Mouse (Mus musculus) heart, embryonic 12.5 days (tissue): Measurements from ENCODE around the gene Hdac9. TPM values are rescaled to one million over a fixed set of nuclear protein-coding genes. Genes with fewer than 3 reads are reported as not detected.

Source experiments
- ATAC-seq: fragments of 200-750 bp; cut with Nextera tagmentation; 2 replicates; pipeline ENCODE4 v1.8.0; 2017; ENCODE audit warnings: moderate TSS enrichment, moderate library complexity; ENCODE audit not compliant: insufficient number of reproducible peaks, low FRiP score
- H3K27ac ChIP-seq: fragments of 300-500 bp; sonication (generic); 2 replicates; pipeline ENCODE4 v1.5.1; 2016; ENCODE audit warnings: mild to moderate bottlenecking, moderate library complexity; ENCODE audit not compliant: poor library complexity, severe bottlenecking
- H3K27me3 ChIP-seq: fragments of 300-500 bp; sonication (generic); replicated peaks from 2 replicates; pipeline ENCODE4 v1.6.1; 2016; ENCODE audit warnings: mild to moderate bottlenecking, moderate library complexity
- H3K36me3 ChIP-seq: fragments of 300-500 bp; sonication (generic); 2 replicates; pipeline ENCODE4 v1.6.1; 2016; ENCODE audit warnings: mild to moderate bottlenecking, moderate library complexity
- H3K4me1 ChIP-seq: fragments of 300-500 bp; sonication (generic); replicated peaks from 2 replicates; pipeline ENCODE4 v1.6.1; 2016; ENCODE audit warnings: mild to moderate bottlenecking
- H3K4me2 ChIP-seq: fragments of 300-500 bp; sonication (generic); 2 replicates; pipeline ENCODE4 v1.6.1; 2016; ENCODE audit warnings: mild to moderate bottlenecking, moderate library complexity
- H3K4me3 ChIP-seq: fragments of 300-500 bp; sonication (generic); 2 replicates; pipeline ENCODE4 v1.5.1; 2016; ENCODE audit warnings: mild to moderate bottlenecking
- H3K9ac ChIP-seq: fragments of 300-500 bp; sonication (generic); 2 replicates; pipeline ENCODE4 v1.6.1; 2016; ENCODE audit warnings: mild to moderate bottlenecking, moderate library complexity
- H3K9me3 ChIP-seq: fragments of 300-500 bp; sonication (generic); replicated peaks from 2 replicates; pipeline ENCODE4 v1.6.1; 2016; ENCODE audit warnings: mild to moderate bottlenecking, moderate library complexity
- WGBS: fragments of 180-500 bp; shearing (Covaris S2); methylation state at CpG from one replicate; pipeline ENCODE4 v1.1.7; 2016; 5-methylcytosine and 5-hydroxymethylcytosine counted together
- polyA plus RNA-seq: library from polyadenylated mRNA; unstranded; fragments of >200 nt; fragmentation: Nextera tagmentation; extraction: Ambion mirVana; gene quantifications from 2 replicates; pipeline ENCODE4 v1.2.1, GENCODE M21; 2016

The Hdac9 gene
- polyA plus RNA-seq, 1 experiment from 2014 or later: 28.9 TPM

DNA sequence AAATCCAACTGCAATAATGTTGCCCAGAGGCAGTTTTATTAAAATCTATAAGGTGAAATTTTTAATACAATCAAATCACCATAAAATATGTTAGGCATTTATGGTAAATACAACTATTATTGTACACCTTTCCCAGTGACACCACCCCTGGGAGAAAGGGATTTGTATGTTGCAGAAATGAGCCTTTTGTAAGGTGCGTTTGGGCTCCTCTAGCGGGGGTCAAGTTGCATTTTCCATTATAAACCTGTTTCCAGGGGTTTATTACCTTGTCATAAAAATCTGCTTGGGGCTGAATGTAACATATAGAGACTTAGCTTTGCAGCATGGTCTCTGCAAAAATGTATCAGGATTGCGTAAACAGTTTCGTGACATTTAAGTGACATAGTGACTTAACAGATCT lies 312.4 kb downstream of the Hdac9 start:
- Histone ChIP-seq H3K27me3 (no peaks in the 10 kb centered on the region), H3K4me2 (no peak overlapping the region), H3K4me3 (no peak overlapping the region), H3K4me1 (no peaks in the 10 kb centered on the region), H3K9me3 (no peaks in the 10 kb centered on the region), H3K9ac (no peak overlapping the region), H3K27ac (no peak overlapping the region), H3K36me3 (no peaks in the 10 kb centered on the region)
- ATAC-seq: no peak
- 81% methylated on average over 4 of the region's 4 CpGs for WGBS

DNA sequence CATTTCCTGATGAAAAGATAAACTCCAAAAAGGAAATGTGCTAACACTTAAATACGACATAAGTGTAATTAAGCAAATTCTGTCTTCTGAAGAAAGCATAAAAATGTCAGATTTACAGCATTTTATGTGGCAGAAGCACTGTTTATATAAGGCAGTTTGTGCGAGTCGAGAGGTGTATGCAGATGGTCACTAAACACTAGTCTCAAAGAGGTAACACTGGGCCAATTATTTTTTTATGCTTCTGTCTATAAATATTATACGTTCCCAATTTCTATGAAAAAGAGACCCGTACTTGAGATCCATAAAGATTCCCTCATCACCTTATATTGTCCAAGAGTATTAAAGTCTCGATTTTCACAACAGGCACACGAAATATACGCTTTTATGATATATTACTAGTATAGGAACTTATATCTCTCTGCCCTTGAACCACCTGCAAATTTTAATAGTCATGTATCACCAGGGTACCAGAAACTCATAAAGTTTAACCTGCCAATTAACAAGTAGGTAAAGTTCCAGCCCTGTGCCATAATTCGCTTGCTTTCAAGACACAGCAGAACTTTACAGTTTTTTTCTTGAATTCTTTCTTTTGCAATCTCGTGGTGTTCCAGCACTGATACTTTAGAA lies 322.6 kb downstream of the Hdac9 start:
- Histone ChIP-seq H3K9me3 (no peaks in the 10 kb centered on the region), H3K4me3 (no peak overlapping the region), H3K9ac (no peak overlapping the region), H3K36me3 (no peaks in the 10 kb centered on the region), H3K27me3 (no peaks in the 10 kb centered on the region), H3K4me2 (no peak overlapping the region), H3K4me1 (no peaks in the 10 kb centered on the region), H3K27ac (no peak overlapping the region)
- 78% methylated on average over 10 of the region's 10 CpGs for WGBS
- no peak for ATAC-seq

DNA sequence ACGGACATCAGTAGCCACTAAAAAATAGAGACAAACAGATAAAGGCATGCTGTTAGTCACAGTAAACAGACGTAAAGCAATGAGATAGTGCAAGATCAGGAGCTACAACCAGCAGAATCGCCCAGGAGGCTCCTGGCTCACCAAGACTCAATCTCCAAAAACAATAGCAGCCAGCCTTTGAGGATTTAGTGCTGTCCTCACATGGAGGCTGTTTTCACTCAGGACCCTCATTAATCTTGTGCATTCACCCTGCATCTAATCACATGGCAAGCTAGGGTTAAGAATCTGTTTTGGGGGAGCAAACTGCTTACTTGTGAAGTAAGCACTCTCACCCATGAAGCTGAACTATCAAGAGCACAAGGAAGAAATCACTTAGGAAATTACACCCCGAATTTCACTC lies 329.7 kb downstream of the Hdac9 start:
- no peak for ATAC-seq
- Histone ChIP-seq H3K27ac (no peak overlapping the region), H3K27me3 (no peaks in the 10 kb centered on the region), H3K4me1 (peaks cover 5% of the 10 kb centered on the region), H3K9me3 (no peaks in the 10 kb centered on the region), H3K36me3 (no peaks in the 10 kb centered on the region), H3K4me2 (no peak overlapping the region), H3K9ac (no peak overlapping the region), H3K4me3 (no peak overlapping the region)
- 26% methylated on average over 4 of the region's 4 CpGs for WGBS

DNA sequence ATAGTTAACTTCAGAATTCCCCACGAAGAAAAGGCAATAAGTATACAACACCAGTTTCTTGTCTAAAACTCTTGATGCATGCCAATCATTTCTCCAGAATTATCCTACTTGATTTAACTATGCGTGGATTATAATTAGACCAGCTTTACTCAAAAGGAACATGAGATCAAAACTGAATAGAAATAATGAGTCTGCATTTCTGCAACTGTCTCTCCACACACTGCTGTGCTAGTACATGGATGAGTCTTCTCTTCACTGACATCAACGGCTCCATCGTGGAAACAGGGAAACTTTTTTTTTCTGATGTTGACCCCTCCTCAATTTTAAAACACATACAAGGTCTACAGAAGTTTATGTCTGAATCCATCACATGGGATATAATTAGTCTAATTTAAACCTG lies 334.4 kb downstream of the Hdac9 start:
- H3K9me3 ChIP-seq: peaks cover 4% of the 10 kb centered on the region; the same call in 1 of the 2 replicates
- H3K27ac ChIP-seq: no peak overlapping the region
- no peak overlapping the region for H3K4me3 ChIP-seq
- no peak for ATAC-seq
- H3K4me1 ChIP-seq: peaks cover 5% of the 10 kb centered on the region
- H3K4me2 ChIP-seq: no peak overlapping the region
- H3K27me3 ChIP-seq: no peaks in the 10 kb centered on the region
- 86% methylated on average over 4 of the region's 4 CpGs for WGBS
- H3K36me3 ChIP-seq: no peaks in the 10 kb centered on the region
- H3K9ac ChIP-seq: no peak overlapping the region

DNA sequence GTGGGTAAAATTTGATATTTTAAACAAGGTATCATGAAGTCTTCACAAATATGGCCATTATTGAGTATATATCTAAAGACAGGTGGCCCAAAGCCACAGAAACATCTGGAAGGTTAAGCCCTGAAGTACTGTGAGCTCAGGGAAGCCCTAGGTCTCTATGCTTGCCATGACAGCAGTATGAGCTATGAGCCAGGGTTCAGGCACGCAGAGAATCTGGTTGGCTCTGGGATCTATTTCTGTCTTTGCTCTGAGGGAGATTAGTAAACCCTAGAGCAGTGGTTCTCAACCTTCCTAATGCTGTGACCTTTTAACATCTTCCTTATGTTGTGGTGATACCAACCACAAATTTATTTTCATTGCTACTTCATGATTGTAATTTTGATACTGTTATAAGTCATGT lies 337.7 kb downstream of the Hdac9 start:
- peaks cover 4% of the 10 kb centered on the region; the same call in 1 of the 2 replicates for H3K9me3 ChIP-seq
- 55% methylated on average over 1 of the region's 1 CpGs for WGBS
- no peak for ATAC-seq
- no peak overlapping the region for H3K4me3 ChIP-seq
- H3K9ac ChIP-seq: no peak overlapping the region
- peak overlapping the region; percentile 52 for H3K27ac ChIP-seq
- H3K27me3 ChIP-seq: no peaks in the 10 kb centered on the region
- H3K36me3 ChIP-seq: no peaks in the 10 kb centered on the region
- H3K4me1 ChIP-seq: peaks cover 5% of the 10 kb centered on the region
- no peak overlapping the region for H3K4me2 ChIP-seq

DNA sequence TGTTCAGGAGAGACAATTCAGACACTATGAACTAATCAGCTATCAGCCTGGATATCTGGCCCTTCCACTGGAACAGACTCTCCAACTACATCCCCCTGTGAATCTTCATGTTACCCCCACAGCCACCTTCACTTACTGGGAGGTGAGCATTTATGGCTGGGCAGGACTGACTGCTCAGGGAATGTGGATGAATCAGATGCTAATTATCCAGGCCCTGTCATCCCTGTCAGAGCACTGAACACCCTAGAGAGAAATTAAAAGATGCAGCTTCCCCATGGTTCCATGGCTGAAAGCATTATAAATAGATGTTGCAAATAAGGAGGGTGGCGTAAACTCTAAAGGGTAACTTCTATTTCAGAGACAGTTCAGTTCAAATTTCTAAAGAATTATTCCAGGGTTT lies 345.8 kb downstream of the Hdac9 start:
- Histone ChIP-seq H3K9ac (no peak overlapping the region), H3K27me3 (no peaks in the 10 kb centered on the region), H3K4me2 (no peak overlapping the region), H3K4me3 (no peak overlapping the region), H3K36me3 (no peaks in the 10 kb centered on the region), H3K4me1 (no peaks in the 10 kb centered on the region), H3K27ac (no peak overlapping the region), H3K9me3 (no peaks in the 10 kb centered on the region)
- WGBS: 91% methylated on average over 1 of the region's 1 CpGs
- ATAC-seq: no peak

DNA sequence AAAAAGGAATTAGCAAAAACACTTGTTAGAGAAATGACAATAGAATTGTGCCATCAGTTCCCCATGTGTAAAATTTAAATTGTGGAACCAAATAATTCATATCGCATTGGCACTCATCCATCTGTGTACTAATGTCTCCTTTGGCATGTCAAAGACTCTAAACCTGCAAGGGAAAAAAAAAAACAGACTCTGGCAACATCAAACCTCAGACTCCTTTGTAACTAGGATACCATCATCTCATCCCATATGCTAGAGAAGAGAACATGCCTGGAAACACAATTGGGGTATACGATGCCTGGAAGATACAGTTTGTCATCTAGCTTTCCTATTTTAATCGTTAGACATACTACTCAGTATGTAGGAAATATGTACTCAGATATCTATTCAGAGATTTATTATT lies 347.4 kb downstream of the Hdac9 start:
- H3K27me3 ChIP-seq: no peaks in the 10 kb centered on the region
- no peaks in the 10 kb centered on the region for H3K36me3 ChIP-seq
- no peaks in the 10 kb centered on the region for H3K4me1 ChIP-seq
- WGBS: 82% methylated on average over 3 of the region's 3 CpGs
- no peak for ATAC-seq
- H3K9ac ChIP-seq: no peak overlapping the region
- no peak overlapping the region for H3K4me3 ChIP-seq
- H3K9me3 ChIP-seq: no peaks in the 10 kb centered on the region
- no peak overlapping the region for H3K27ac ChIP-seq
- H3K4me2 ChIP-seq: no peak overlapping the region

DNA sequence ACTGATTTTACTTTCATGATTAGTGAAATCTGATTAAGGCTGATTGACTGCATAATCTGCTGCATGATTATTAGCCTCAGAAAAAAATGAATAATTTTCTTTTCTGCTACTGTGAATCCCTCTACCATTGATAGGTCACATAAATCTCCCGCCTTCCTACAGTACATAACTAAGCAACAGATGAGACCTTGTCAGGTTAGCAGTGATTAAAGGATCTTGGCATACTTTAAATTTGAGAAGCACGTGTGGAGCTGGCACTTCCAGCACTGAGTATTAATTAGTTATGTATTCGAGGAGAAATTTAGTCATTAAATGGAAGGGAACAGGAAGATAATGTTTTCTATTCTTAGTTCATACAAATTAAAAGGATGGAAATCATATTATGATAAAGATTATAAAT lies 347.8 kb downstream of the Hdac9 start:
- no peak overlapping the region for H3K9ac ChIP-seq
- no peak overlapping the region for H3K4me3 ChIP-seq
- no peak overlapping the region for H3K4me2 ChIP-seq
- no peak for ATAC-seq
- no peaks in the 10 kb centered on the region for H3K36me3 ChIP-seq
- H3K9me3 ChIP-seq: no peaks in the 10 kb centered on the region
- no peaks in the 10 kb centered on the region for H3K4me1 ChIP-seq
- H3K27ac ChIP-seq: no peak overlapping the region
- no peaks in the 10 kb centered on the region for H3K27me3 ChIP-seq
- WGBS: 82% methylated on average over 3 of the region's 3 CpGs

DNA sequence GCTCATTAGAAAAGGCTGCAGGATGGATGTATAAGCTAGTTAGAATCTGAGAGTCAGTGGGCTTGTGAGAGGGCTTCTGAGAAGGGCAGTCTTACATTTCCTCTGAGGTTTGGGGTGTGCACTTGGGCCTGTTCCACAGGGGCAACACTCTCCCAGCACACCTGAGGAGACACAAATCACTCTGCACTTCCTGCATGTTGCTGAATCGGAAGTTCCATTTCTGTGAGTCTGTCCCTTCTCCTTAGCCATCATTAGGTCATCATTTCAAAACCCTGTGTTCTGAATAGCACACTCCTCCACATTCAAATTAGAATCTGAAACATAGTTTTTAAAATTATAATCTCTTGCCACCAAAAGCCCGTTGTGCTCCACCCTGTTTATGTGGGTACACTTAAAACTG lies 354.6 kb downstream of the Hdac9 start:
- Histone ChIP-seq H3K9ac (no peak overlapping the region), H3K27me3 (no peaks in the 10 kb centered on the region), H3K36me3 (no peaks in the 10 kb centered on the region), H3K4me3 (no peak overlapping the region), H3K27ac (no peak overlapping the region), H3K9me3 (no peaks in the 10 kb centered on the region), H3K4me2 (no peak overlapping the region), H3K4me1 (no peaks in the 10 kb centered on the region)
- 70% methylated on average over 2 of the region's 2 CpGs for WGBS
- no peak for ATAC-seq

DNA sequence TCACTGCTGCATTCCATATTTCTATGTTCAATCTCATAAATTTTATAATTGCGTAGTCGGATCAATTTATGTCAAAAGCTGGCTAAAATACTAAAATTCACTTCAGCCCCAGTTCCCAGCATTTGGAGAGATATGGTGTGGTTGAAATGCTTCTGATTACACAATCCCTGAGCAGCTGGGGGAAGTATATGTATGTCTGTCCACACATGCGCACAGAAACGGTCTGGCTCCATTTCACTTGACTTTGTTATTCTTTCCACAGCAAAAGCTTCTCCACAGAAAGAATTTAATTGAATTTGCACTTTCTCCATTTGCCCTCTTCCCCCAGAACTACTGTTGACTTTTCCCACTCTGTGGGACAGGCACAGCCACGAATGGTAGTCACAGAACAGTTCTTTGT lies 357.9 kb downstream of the Hdac9 start:
- Histone ChIP-seq H3K27ac (no peak overlapping the region), H3K27me3 (no peaks in the 10 kb centered on the region), H3K4me3 (no peak overlapping the region), H3K36me3 (no peaks in the 10 kb centered on the region), H3K9me3 (no peaks in the 10 kb centered on the region), H3K4me2 (no peak overlapping the region), H3K9ac (no peak overlapping the region), H3K4me1 (no peaks in the 10 kb centered on the region)
- WGBS: 58% methylated on average over 5 of the region's 5 CpGs
- no peak for ATAC-seq

DNA sequence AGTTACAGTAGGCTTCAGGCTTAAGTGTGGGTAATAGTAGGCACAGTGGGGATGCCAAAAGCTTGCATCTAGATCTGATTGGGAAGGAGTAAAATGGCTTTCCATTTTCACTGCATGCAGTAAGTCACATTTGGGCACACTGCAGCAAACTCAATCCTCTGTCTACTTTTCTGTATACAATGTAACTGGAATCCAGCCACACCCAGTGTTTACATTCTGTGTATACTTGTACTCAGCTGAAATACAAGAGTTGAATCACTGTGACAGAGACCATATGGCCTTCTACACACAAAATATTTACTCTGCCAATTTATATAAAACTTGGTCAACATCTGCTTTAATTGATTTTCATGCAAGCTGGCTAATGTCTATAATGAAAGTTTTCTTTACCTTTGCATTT lies 362.1 kb downstream of the Hdac9 start:
- no peak for ATAC-seq
- Histone ChIP-seq H3K4me3 (no peak overlapping the region), H3K27me3 (no peaks in the 10 kb centered on the region), H3K4me2 (no peak overlapping the region), H3K27ac (no peak overlapping the region), H3K9ac (no peak overlapping the region), H3K4me1 (no peaks in the 10 kb centered on the region), H3K36me3 (no peaks in the 10 kb centered on the region), H3K9me3 (no peaks in the 10 kb centered on the region)

DNA sequence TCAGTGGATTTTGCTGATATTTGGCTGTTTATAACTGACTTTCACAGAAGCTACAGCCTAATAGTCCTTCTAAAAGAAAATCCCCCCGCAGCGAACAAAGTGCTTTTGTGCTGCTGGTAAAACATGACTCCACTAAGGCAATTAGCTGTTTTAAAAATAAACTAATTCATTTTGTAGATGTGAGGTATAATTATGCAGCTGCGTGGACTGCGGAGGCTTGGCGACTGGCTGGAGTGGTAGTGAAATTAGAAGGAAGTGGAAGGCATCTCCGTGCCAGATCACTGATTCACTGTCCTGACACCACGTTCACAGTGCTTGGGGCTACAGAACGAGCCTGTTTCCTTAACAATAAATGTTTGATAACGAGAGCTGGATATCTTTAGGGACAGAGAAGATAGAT lies 366.6 kb downstream of the Hdac9 start:
- Histone ChIP-seq H3K4me2 (no peak overlapping the region), H3K27ac (no peak overlapping the region), H3K36me3 (no peaks in the 10 kb centered on the region), H3K9me3 (no peaks in the 10 kb centered on the region), H3K9ac (no peak overlapping the region), H3K27me3 (no peaks in the 10 kb centered on the region), H3K4me3 (no peak overlapping the region), H3K4me1 (no peaks in the 10 kb centered on the region)
- 55% methylated on average over 9 of the region's 9 CpGs for WGBS
- ATAC-seq: no peak
